Mouse (Mus musculus) lung, adult 2 months (tissue): ENCODE measurements at regions not wholly inside any gene's neighbourhood (a gene's known extent, or its start where the extent isn't known, plus 50 kb on each side); places are given as distances from the start of the nearest gene placed in this dataset.

ENCODE experiments used
- CTCF ChIP-seq: fragments of 200-500 bp; IDR thresholded peaks from 2 replicates; pipeline ENCODE4 v1.5.1; 2011; ENCODE audit warnings: mild to moderate bottlenecking, low read length, control low read depth; ENCODE audit not compliant: insufficient read depth
- POLR2A ChIP-seq: fragments of 200-500 bp; IDR thresholded peaks from 2 replicates; pipeline ENCODE4 v1.6.1; 2011; ENCODE audit warnings: low read depth, mild to moderate bottlenecking, control low read depth, low read length, borderline replicate concordance; ENCODE audit errors: extremely low read depth

GRCm38 (mm10) chr9:52323226-52323625 is 154.9 kb upstream of the Zc3h12c start:
- TF ChIP-seq CTCF = no peak
- no peak for TF ChIP-seq POLR2A
